ENCODE assay signal across 18 mouse cellular contexts in genomic region chr9:13544133-13544532, GRCm38 (mm10).
"Had no signal": no experiment of that assay in that cellular context is flagged by ENCODE, and none has a peak within 500 bp of the region (broad histone marks: within the 10 kb centered on the region; RNA-seq: fewer than 3 reads in every experiment).

No protein-coding gene starts in this region.

- H3K27me3 ChIP-seq: liver, embryonic 15.5 days; neural tube, embryonic 15.5 days; stomach, embryonic 15.5 days had no signal

- H3K4me3 ChIP-seq: left cerebral cortex, adult 2 months; limb, embryonic 10.5 days; liver, embryonic 15.5 days; midbrain, embryonic 10.5 days; neural tube, embryonic 15.5 days; stomach, embryonic 15.5 days had no signal

- H3K36me3 ChIP-seq: limb, embryonic 10.5 days; liver, embryonic 15.5 days; midbrain, embryonic 10.5 days; neural tube, embryonic 15.5 days; stomach, embryonic 15.5 days had no signal

- DNase-seq: kidney, adult 8-10 months; kidney, postnatal 25 days; lung, adult 2 months; lung, postnatal 10 days; lung, postnatal 4 days; midbrain, embryonic 14.5 days; retina, postnatal 1 day; right cerebral cortex, postnatal 4 days; spleen, adult 18-20 months; thymus, adult 2 months; thymus, postnatal 25 days had no signal

- H3K4me2 ChIP-seq: liver, embryonic 11.5 days; liver, embryonic 15.5 days; stomach, embryonic 15.5 days had no signal
